Mouse (Mus musculus) cerebellum, postnatal 14 days (tissue): Measurements from ENCODE around the gene Pcnx3.
A peak's percentile ranks its signal among the peaks of the same experiment; 100 is the strongest.

Experiments
- DNase-seq, 2 experiments: peaks; one replicate each; pipeline ENCODE4 v3.0.0; 2021; ENCODE audit warnings: mixed read lengths in 2 of 2

Gene Pcnx3

GRCm38 (mm10) chr19:5668372-5668771, 20.3 kb downstream of the Pcnx3 start:
- no peak for DNase-seq

DNA sequence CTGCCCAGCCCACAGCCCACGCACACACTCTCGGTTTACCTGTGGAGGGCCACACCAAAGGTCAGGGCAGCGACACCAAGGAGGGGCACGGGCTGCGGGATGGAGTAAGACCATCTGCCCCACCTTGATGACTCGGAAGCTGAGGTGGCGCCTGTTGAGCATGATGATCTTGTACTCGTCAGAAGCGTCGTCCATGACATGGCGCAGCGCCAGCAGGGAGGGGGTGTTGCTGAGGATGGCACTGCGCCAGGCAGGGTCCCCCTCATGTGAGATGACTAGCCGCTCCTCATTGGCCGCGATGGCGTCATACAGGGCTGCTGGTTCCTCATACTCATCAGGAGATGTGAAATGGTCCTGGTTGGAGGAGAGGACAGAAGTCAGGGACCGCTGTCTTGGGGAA, 22.3 kb downstream of the Pcnx3 start:
- no peak for DNase-seq

DNA sequence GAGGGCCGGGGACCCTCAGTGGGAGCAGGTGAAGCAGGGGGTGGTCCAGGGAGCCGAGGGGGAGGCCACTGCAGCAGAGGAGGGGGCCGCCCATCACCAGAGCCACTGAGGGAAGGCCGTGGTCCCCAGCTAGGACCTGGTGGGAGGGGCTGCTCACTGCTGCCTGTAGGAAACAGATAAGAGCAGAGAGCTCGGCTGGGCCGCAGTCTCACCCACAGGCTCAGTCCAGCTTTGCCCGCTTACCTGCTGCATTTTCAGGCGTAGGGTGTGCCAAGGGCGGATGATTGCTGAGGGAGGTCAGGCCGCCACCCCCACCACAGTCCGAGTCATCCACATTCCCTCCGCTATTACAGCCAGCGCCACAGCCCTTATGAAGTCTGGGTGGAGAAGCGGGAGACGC, 23.2 kb downstream of the Pcnx3 start:
- no peak for DNase-seq

DNA sequence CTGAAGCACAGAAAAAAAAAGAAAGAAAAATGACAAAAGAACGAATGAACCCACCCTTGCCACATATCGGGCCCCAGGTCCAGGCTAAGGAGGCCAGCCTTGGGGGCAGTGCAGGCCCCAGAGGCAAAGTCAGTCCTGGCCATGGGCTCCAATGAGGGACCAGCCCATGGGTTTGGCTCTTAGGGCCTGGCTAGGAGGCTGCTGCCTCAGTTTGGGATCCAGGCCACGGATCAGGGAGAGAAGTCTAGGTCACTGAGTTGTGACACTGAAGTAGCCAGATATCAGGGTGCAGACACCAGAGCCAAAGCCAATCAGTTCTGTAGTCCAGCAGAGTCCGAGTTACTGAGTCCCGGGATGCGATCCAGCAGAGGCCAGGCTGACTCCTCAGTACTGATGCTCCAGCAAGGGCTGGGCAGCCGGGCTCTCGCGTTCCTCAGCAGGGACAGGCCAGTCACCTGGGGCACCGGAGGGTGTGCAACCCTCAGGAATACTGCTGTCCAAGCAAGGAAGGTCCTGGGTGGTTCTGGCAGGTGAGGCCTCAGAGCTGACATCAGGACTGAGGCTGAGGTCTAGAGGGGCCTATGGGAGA, 23.9 kb downstream of the Pcnx3 start:
- no peak for DNase-seq

DNA sequence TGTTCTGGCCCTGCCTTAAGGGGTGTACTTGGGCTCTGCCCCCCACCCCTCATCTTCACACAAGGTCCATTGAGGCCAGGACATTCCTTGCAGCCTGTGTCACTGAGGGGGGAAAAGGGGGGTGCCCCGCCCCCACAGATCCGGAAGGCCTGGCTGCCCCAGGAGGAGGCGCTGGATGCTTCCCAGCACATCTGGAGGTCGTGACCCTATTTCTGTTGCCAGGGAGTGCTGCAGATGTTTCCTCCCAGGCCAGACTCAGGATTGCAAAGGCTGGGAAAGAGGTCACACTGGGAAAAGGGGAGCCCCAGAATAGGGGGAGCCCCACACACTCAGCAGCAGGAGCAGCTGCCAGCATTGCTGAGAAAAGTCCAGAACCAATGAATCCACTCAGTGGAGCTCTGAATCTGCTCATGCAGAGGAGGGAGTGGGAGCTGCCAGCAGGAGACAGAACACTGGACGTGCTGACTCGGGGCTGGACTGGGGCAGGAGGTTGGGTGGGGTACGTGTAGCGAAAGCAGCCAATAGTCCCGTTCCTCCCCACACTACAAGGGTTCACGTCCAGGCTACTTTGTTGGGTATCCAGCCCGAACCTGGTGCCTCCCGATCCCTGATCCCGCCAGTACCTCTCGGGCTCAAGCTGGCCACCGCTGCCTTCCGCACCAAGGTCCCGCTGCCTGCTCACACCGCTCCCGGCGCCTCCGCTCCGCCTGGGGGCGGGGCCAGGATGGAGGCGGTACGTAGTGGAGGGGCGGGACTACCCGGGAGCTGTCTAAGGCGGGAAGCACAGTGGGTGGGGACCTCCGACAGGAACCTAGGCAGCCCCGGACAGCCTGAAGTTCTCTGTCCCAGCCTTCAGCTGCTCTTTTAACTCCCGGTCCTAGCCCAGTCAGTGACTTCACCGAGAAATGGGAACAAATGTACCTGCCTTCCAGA, 25.5 kb downstream of the Pcnx3 start, which contains the start of gene Sipa1:
Sipa1 (minus strand) TSS at position 727 of the 933 bp plus-strand sequence.
- DNase-seq: peak; percentile 57 to 64

- no peak for DNase-seq
These were observed 26.4 kb downstream of the Pcnx3 start for GRCm38 (mm10) chr19:5662310-5662709.

DNA sequence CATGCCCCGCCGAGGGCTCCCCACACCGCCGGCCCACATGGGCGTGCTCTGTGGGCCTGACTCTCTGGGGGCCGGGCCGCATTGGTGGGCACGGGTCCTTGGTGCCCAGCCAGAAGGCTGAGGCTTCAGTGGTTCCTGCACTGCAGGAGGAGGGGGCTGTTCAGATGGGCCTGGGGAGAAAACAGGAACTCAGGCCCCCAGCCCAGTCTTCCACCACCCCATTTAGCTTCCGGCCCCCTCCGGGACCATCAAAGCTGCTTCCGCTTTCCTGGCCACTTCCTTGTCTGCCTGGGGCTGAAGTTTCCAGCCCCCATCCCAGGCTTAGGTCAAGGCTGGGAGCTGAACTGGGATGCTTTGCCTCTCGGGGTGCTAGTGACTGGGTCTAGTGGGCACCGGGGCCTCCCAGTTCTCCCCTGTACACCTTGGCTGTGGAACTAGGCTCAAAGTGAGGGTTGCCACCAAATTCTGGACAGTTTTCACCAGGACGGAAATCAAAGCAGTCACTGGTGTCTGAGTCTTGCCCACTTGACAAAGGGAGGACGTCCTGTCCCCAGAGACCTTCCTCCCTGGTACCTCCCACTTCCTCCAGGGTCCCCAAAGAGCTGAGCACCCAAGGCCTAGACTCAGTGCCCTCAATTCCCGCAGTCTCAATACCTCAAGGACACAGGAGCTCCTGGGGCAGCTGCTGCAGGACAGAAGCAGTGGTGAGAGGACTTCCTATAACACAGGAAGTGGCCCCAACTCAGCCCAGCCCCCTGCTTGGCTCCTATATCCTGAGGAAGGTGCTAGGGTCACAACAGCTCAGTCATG, 27.6 kb downstream of the Pcnx3 start:
- no peak for DNase-seq

DNA sequence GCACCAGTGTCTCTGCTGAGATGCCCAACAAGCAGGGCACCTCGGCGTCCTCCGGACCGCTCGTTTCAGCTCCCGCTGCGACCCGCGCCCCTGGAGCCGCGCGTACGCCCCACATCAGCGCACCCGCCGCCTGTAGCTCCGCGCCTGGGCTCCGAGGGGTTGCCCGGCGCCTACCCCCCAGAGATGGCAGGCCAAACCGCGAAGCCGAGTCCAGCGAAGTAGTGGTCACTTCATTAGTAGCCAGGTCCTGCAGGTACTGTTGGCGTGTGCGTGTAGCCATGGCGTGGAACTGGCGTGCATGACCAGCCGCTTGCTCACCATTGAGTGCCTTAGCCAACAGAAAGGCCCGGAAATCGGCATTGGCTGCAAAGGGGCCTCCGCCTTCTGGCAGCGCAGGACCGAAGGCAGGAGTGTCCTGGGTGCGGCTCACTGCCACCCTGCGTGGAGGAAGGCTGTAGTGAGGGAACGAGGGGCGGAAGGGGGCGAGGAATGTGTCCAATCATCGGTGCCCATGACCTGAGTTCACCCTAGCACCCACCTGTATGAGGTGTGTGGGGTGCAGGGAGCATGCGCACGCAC, 33.9 kb downstream of the Pcnx3 start:
- DNase-seq: no peak

GRCm38 (mm10) chr19:5653969-5654719, 34.6 kb downstream of the Pcnx3 start:
- no peak for DNase-seq

DNA sequence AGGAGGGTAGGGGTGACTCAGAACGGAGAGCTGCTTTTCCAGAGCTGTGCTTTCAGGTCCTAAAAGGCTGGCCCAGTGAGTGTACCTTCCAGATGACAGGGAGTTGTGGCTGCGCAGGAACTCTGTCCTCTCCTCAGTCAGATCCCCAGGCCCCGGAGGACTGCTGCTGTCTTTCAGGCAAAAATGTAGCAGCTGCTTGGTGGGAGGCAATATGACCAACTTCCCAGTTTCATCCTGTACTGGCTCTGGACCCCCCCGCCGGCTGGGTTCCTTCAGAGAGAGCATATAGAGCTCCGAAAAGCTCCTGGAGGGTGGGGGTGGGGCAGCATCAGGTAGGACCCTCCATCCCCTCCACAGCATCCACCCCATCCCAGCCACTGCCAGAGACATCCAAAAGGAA, 36.1 kb downstream of the Pcnx3 start:
- DNase-seq: no peak

DNA sequence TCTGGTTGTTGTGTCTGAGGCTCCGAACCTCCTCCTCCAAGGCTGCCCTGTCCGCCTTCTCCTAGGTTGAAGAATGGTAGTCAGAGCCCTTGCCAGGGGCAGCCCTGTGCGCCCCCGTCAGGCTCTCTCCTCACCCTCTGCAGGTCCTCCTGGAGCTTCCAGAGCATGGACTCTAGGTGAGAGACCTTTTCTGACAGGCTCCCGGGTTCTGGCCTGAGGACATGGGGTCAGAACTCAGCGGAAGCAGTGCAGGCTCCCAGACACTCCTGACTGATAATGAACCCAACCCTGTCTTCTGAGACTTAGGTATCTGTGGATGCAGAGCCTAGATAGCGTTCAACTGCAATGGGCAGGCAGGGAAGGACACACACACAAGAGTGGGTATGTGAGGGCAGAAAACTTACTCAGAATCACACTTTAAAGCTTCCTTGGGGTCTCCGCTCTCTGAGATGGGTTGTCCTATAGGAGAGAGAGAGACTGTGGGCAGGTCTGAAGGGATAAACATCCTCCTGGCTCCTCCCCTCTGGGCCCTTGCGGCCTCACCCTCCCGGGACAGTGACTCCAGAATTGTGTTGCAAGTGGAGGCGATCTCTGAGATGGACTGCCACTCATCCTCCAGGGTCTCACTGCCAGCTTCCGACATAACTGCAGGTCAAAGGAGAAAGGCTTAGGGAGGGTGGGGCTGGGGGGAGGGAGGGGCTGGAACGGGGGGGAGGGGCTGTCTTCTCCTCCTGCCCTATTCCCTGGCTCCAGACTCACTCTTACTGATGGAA, 37.0 kb downstream of the Pcnx3 start:
- DNase-seq: no peak

DNA sequence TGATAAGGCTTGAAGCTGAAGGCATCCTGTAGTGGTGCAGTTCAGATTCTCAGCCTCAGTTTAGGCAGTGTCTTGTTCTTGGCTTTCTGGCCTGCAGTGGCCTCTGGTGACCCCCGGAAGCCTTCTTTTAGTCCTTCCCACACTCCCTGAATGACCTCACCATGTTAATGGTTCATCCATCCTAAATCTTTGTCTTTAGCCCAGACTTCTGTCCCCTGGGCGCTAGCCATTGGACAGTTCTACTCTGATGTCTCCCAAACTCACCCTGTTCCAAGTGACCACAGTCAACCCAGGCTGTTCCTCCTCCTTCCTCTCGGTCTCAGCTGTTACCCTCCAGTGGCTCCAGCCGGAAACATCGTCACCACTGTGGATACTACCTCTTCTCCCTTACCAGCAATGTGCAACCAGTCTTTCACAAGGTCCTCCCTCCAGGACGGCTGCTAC, 39.4 kb downstream of the Pcnx3 start:
- DNase-seq: no peak

DNA sequence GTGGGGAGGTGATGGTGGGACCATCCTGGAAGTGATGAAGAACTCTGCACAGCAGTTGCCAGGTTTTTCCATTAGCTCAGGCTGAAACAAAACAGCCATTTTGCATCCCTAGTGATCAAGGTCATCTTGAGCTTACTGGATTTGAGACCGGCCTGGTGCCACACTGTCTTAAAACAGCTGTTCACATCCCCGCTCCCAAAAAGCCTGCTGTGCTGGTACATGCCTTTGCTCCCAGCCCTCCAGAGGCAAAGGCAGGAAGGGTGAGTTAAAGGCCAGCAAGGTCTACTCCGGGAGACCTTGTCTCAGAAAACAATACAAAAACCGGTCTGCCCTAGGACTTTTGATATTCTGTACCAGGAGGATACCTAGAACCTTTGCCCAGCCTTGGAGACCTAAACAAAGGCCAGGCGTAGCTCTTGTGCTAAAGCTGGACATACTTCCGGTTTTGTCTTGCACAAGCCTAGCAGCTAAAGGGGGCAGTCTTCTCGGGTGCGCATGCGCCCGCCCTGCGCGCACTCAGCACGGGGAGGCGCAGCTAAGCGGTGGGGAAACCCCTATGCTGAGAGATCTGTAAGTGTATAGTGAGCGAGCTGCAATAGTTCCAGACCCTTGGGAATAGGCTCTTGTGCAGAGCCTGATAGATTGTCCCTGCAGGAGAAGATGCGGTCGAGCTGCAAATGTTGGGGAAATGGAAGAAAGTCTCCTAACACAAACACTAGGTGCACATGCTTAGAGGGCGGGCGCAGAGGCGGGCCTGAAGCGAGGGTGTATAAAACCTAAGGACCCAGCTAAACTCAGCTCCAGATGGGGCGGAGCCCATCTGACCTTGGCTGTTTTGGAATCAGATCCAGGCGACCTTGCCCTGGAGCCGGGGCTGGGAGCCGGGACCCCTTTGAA, 40.1 kb downstream of the Pcnx3 start:
- DNase-seq: peak; percentile 69 to 79

- DNase-seq: no peak
These were observed 40.9 kb downstream of the Pcnx3 start for GRCm38 (mm10) chr19:5647791-5648190.

DNA sequence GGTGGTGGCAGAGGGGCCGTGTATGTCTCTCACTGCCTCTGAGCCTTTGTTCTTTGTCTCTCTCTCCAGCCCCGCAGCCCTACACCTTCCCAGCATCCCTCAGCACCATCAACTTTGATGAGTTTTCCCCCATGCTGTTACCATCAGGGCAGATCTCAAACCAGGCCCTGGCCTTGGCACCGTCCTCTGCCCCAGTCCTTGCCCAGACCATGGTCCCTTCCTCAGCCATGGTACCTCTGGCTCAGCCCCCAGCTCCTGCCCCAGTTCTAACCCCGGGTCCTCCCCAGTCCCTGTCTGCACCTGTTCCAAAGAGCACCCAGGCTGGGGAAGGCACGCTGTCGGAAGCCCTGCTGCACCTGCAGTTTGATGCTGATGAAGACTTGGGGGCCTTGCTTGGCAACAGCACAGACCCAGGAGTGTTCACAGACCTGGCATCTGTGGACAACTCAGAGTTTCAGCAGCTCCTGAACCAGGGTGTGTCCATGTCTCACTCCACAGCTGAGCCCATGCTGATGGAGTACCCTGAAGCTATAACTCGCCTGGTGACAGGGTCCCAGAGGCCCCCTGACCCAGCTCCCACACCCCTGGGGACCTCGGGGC, 41.9 kb downstream of the Pcnx3 start:
- DNase-seq: no peak

GRCm38 (mm10) chr19:5645280-5645679, 43.4 kb downstream of the Pcnx3 start:
- DNase-seq: no peak

GRCm38 (mm10) chr19:5641641-5642040, 47.1 kb downstream of the Pcnx3 start:
- no peak for DNase-seq

DNA sequence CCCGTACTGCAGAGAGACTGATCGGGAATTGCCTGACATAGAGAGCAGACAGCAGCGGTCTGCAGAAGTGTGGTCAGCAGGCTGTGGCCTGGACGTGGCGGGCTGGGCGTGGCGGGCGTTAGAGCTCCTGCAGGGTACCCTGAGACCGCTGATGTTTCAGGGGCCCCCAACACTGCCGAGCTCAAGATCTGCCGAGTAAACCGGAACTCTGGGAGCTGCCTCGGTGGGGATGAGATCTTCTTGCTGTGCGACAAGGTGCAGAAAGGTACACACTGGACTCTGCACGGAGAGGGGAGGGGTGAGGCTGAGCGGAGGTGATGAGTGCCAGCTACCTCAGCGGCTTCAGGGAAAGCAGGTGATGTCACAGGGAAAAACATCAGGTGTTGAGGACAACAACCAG, 47.7 kb downstream of the Pcnx3 start:
- no peak for DNase-seq

- no peak for DNase-seq
These were observed 48.4 kb downstream of the Pcnx3 start for GRCm38 (mm10) chr19:5640339-5640738.
